Mouse (Mus musculus) heart, postnatal 0 days (tissue): ENCODE results near the gene 1700029P11Rik.

Source experiments
- CTCF ChIP-seq: IDR thresholded peaks from 2 replicates; pipeline ENCODE4 v1.5.1; 2016; ENCODE audit warnings: antibody characterized with exemption, control low read depth, low read depth
- EP300 ChIP-seq: IDR thresholded peaks from 2 replicates; pipeline ENCODE4 v1.6.1; 2016; ENCODE audit warnings: antibody characterized with exemption, low read depth

DNA sequence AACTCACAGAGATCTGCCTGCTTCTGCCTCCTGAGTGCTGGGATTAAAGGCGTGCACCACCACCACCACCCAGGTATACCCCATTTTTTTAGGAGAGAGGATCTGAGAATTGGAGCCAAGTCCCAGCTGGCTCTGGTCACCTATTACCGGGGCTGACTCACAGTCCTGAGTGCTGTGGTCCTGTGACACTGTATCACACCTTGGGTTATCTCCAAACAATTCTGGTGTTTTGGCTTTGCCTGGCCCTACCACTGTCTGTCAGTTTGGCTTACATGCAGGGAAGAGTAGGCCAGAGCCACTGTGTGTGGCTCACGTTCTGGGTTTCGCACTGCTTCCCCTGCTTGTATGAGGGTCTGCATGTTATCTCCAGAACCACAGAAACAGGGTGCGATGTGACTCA lies 40.1 kb upstream of the 1700029P11Rik start:
- no peak for TF ChIP-seq CTCF
- no peak for TF ChIP-seq EP300
